Mouse (Mus musculus) spleen, adult 2 months (tissue): ENCODE data around the gene Ccdc65.

Source experiments
- CTCF ChIP-seq: fragments of 200-500 bp; IDR thresholded peaks from 2 replicates; pipeline ENCODE4 v1.5.1; 2011; ENCODE audit warnings: mild to moderate bottlenecking, inconsistent platforms; ENCODE audit not compliant: insufficient read depth, insufficient read length, insufficient replicate concordance; ENCODE audit errors: extremely low read depth
- POLR2A ChIP-seq: fragments of 200-500 bp; IDR thresholded peaks from 2 replicates; pipeline ENCODE4 v1.6.1; 2011; ENCODE audit warnings: low read depth, low read length, inconsistent platforms

DNA sequence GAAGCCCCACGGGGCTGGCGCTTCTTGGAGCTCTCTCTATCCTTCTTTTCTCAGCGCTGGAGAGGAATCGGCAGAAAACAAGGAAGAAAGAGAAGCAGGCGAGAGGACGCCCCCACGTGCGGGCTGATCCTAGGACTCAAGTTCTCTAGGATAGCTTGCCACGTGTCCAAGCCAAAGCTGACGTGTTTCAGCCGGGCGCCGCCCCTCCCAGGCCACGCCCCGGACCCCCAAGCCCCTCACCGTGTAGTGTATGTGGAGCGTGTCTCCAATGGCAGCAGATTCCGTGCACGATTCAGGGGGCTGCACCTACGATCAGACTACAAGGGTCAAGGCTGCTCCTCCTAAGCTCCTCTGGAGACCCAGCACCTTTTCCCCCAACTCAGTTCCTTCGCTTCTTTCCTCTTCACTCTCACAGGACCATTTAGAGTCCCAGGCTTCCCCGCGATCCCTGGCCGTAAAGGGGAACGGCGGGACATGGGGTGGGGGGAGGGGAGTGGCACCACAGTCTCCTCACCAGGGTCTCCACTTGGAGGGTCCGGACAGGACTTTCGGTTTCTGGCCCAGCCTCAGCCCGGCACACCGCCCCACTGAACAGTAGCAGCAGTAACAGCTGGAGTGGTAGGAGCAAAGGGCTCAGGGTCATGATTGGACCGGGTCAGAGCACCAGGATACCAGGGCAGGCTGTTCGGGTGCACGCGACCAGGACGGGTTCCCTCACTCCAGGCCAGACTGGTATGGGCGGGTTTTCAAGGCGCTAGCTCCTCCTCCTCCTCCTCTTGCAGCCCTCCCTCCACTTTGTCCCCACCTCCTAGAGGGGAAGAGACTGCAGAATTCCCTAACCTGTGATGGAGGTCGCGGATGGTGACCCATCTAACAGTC is 19.7 kb downstream of the Ccdc65 start, which contains the start of gene Fkbp11:
- no peak for TF ChIP-seq POLR2A
- no peak for TF ChIP-seq CTCF
